Mouse (Mus musculus) liver, embryonic 14.5 days (tissue): Measurements from ENCODE around the gene Taok2. TPM values are rescaled to one million over a fixed set of nuclear protein-coding genes. Genes with fewer than 3 reads are reported as not detected.

Experiments
- ATAC-seq: fragments of 200-750 bp; cut with Nextera tagmentation; 2 replicates; pipeline ENCODE4 v1.8.0; 2017; ENCODE audit warnings: moderate number of reproducible peaks, mild to moderate bottlenecking, moderate library complexity; ENCODE audit not compliant: insufficient read depth
- DNase-seq, 3 experiments: peaks; one replicate each; pipeline ENCODE4 v3.0.0-alpha.2; 2012 to 2013; ENCODE audit warnings: low read depth in 3 of 3, low spot score in 3 of 3
- H3K27ac ChIP-seq: fragments of 300-500 bp; sonication (generic); 2 replicates; pipeline ENCODE4 v1.5.1; 2014; ENCODE audit warnings: moderate library complexity, mild to moderate bottlenecking, control low read depth, inconsistent platforms
- H3K27me3 ChIP-seq: fragments of 300-500 bp; sonication (generic); 2 replicates; pipeline ENCODE4 v1.6.1; 2014; ENCODE audit warnings: mild to moderate bottlenecking, low read length, moderate library complexity; ENCODE audit not compliant: control insufficient read depth, insufficient read depth
- H3K36me3 ChIP-seq: fragments of 300-500 bp; sonication (generic); replicated peaks from 2 replicates; pipeline ENCODE4 v1.6.1; 2014; ENCODE audit warnings: low read depth; ENCODE audit not compliant: control insufficient read depth, insufficient read depth
- H3K4me1 ChIP-seq, 2 experiments: fragments of 200-500 bp in 1 of 2; fragments of 300-500 bp in 1 of 2; sonication (generic) in 1 of 2; replicated peaks; 2 replicates each; pipeline ENCODE4 v1.6.1; 2012 to 2014; ENCODE audit warnings: antibody characterized with exemption in 1 of 2, inconsistent platforms in 1 of 2, low read length in 1 of 2; ENCODE audit not compliant: control insufficient read depth in 2 of 2, insufficient read depth in 2 of 2
- H3K4me2 ChIP-seq: fragments of 300-500 bp; sonication (generic); 2 replicates; pipeline ENCODE4 v1.6.1; 2014; ENCODE audit warnings: low read depth, mild to moderate bottlenecking, control low read depth, moderate library complexity
- H3K4me3 ChIP-seq, 2 experiments: fragments of 200-500 bp in 1 of 2; fragments of 300-500 bp in 1 of 2; sonication (generic) in 1 of 2; 2 replicates each; pipeline ENCODE4 v1.5.1; 2012 to 2014; ENCODE audit warnings: low read depth in 2 of 2, low read length in 2 of 2, mild to moderate bottlenecking in 2 of 2, control low read depth in 1 of 2, inconsistent platforms in 1 of 2, moderate library complexity in 1 of 2; ENCODE audit not compliant: insufficient read depth in 1 of 2
- H3K9ac ChIP-seq: fragments of 300-500 bp; sonication (generic); replicated peaks from 2 replicates; pipeline ENCODE4 v1.6.1; 2014; ENCODE audit warnings: mild to moderate bottlenecking, control low read depth, moderate library complexity
- H3K9me3 ChIP-seq: fragments of 300-500 bp; sonication (generic); 2 replicates; pipeline ENCODE4 v1.6.1; 2016; ENCODE audit warnings: low read length, mixed read lengths; ENCODE audit not compliant: control insufficient read depth
- CTCF ChIP-seq: IDR thresholded peaks from 2 replicates; pipeline ENCODE4 v1.5.1; 2016; ENCODE audit warnings: antibody characterized with exemption, low read depth, control low read depth
- EP300 ChIP-seq: IDR thresholded peaks from 2 replicates; pipeline ENCODE4 v1.6.1; 2016; ENCODE audit warnings: antibody characterized with exemption, low read depth
- WGBS: fragments of 180-500 bp; shearing (Covaris S2); extraction: QIAGEN DNeasy Blood & Tissue Kit; methylation state at CpG from one replicate; pipeline ENCODE4 v1.1.7; 2014; ENCODE audit not compliant: insufficient replicate concordance; 5-methylcytosine and 5-hydroxymethylcytosine counted together
- polyA plus RNA-seq, 2 experiments: library from polyadenylated mRNA; depleted of rRNA in 1 of 2; stranded (reverse) in 1 of 2; unstranded in 1 of 2; fragments of >200 nt; fragmentation: Nextera tagmentation in 1 of 2; extraction: Ambion mirVana in 1 of 2; gene quantifications; 2 replicates each; pipeline versions ENCODE4 v1.2.1 to v1.2.3; 2012 to 2014

The Taok2 gene
- polyA plus RNA-seq (2012; rRNA removed) (16.2 and 16.3 TPM in 2 replicates), polyA plus RNA-seq (2014; fragmentation: Nextera tagmentation; extraction: Ambion mirVana) (6.3 and 7.0 TPM in 2 replicates)

DNA sequence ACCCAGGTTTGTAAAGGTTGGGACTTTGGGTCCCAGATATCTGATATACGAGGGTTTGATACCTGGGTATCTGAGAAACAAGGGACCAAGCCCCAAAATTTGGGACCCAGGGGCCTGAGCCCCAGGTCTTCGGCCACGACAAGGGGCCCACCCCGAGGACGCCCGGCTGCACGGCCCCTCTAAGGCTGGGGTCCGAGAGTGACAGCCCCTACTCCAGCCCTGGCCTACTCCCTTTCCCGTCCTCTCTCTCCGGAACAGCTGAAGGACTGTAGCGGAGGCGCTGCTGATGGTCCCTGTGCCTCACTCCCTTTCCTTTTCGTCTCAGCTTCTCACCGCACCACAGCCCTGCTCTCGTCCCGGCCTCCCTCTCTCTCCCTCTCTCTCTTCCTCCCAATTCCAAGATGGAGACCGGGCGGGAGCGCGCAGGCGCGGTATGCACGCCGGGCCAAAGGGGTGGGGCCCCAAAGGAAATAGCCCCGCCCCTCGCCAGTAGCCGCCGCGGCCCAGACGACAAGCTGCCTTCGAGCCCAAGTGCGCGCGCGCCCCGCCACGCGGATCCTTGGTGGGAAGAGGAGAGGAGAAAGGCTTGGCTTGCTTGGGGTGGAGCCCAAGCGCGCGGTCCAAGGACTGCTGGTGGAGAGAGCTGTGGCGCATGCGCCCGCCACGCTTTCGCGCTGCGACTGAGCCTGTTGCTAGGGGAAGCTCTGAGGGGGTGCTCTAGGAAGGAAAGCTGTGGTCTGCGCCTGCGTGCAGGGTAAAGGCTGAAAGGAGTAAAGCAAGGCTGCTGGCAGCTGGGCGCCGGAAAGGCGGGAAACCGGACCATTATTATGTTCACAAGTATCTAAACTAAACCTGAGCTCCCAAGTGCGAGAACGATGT is at the start of gene Taok2:
Gene Taok2, minus strand, starts transcription at position 418 of the 879 bp plus-strand sequence.
- DNase-seq, result peak; percentile 91 to 95 (median 94)
- WGBS, result under 1% methylated on average over 56 of the region's 56 CpGs

DNA sequence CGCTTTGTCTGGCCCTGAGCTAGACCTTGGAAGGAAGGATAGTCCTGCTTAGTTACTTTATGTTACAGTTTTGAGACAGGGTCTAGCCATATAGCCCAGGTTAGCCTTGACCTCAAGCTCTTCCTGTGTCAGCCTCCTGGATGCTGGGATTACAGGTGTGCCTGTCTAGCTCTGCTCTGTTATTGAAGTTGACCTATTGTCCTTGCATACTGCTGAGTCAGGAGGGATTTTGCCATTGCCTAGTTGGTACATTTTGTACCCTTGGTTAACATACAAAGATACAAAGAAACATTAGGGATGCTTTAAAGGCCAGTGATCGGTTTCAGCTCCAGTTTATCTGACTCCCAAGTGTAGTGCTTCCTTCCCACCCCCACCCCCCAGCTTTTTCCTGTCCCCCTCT is 48.1 kb upstream of the Taok2 start:
- 60% methylated on average over 2 of the region's 2 CpGs for WGBS
- H3K4me2 ChIP-seq, result no peak overlapping the region
- H3K9ac ChIP-seq, result no peak overlapping the region
- H3K27ac ChIP-seq, result no peak overlapping the region
- DNase-seq, result no peak
- no peak overlapping the region for H3K4me3 ChIP-seq
- TF ChIP-seq CTCF, result no peak
- TF ChIP-seq EP300, result no peak
- H3K4me1 ChIP-seq, result peaks cover 10 to 15% of the 10 kb centered on the region in 2 experiments
- H3K36me3 ChIP-seq, result peaks cover 3% of the 10 kb centered on the region
- H3K27me3 ChIP-seq, result no peaks in the 10 kb centered on the region
- ATAC-seq, result no peak
- H3K9me3 ChIP-seq, result no peaks in the 10 kb centered on the region

More for the DNA sequence above, at the start of gene Taok2:
- peak; percentile 95 for ATAC-seq
- peak; percentile 37; the same call in 1 of the 2 replicates for TF ChIP-seq CTCF
- TF ChIP-seq EP300, result no peak; the same call in 1 of the 2 replicates
- peaks cover 17 to 29% of the 10 kb centered on the region in 2 experiments for H3K4me1 ChIP-seq
- peak within 1 kb of the TSS; percentile 86 for H3K27ac ChIP-seq
- H3K9me3 ChIP-seq, result no peaks in the 10 kb centered on the region
- peaks cover 8% of the 10 kb centered on the region for H3K36me3 ChIP-seq
- peak within 1 kb of the TSS; percentile 87 to 92 for H3K4me3 ChIP-seq
- H3K27me3 ChIP-seq, result no peaks in the 10 kb centered on the region
- peak within 1 kb of the TSS; percentile 100 for H3K4me2 ChIP-seq
- H3K9ac ChIP-seq, result peak within 1 kb of the TSS; percentile 92

DNA sequence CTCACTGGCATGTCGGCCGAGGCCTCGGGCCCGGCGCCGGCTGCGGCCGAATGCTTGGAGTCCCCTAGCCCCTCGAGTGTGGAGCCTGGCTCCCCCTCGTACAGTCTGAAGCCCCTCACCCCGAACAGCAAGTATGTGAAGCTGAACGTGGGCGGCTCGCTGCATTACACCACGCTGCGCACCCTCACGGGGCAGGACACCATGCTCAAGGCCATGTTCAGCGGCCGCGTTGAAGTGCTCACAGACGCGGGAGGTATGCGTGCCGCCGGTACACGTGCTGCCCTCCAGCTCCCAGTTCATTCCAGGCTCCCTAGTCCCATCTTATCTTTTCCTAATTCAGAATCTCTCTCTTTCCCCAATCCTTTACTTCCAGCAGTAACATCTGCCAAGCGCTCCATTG is 44.5 kb upstream of the Taok2 start:
- ATAC-seq, result peak; percentile 57
- WGBS, result under 1% methylated on average over 27 of the region's 27 CpGs
- H3K4me1 ChIP-seq, result peaks cover 18 to 32% of the 10 kb centered on the region in 2 experiments

DNA sequence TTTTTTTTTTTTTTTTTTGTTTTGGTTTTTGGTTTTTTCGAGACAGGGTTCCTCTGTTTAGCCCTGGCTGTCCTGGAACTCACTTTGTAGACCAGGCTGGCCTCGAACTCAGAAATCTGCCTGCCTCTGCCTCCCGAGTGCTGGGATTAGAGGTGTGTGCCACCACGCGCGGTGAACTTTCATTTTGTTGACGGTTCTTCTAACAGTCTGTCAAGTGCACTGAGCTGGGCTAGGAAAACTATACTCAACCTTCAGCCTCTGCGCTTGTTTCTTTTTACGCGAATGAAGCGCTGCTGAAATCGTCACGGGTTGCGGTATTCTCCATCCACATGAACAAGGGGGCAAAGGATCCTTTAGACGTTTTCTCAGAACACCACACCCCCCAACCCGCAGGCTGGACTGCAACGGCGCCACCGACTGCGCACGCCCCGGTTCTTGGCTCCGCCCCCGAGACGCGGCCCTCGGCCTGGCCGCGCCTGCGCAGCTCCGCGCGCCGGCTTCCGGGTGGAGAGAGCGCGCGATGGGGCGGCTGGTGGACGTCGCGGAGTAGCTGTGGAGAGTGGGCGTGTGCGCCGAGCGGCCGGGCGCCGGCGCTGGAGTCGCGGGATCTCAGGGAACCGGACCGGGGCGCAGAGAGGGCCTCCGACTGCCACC is 44.0 kb upstream of the Taok2 start, which contains the start of gene Kctd13:
Gene Kctd13, plus strand, starts transcription at position 496 of the 654 bp plus-strand sequence.
- Histone ChIP-seq H3K4me3 (peak within 1 kb of the TSS; percentile 92), H3K4me1 (peaks cover 21 to 36% of the 10 kb centered on the region in 2 experiments), H3K4me2 (peak within 1 kb of the TSS; percentile 100), H3K9ac (peak within 1 kb of the TSS; percentile 91), H3K27ac (peak within 1 kb of the TSS; percentile 50), H3K27me3 (no peaks in the 10 kb centered on the region), H3K36me3 (peaks cover 1% of the 10 kb centered on the region), H3K9me3 (no peaks in the 10 kb centered on the region)
- DNase-seq (peak; percentile 83 to 84 (median 83)), ATAC-seq (peak; percentile 95)
- TF ChIP-seq CTCF, result no peak
- TF ChIP-seq EP300, result no peak
- WGBS, result 1% methylated on average over 56 of the region's 56 CpGs

More for the DNA sequence above, 44.5 kb upstream of the Taok2 start:
- Histone ChIP-seq H3K36me3 (peaks cover 3% of the 10 kb centered on the region), H3K4me2 (peak overlapping the region; percentile 100), H3K9ac (peak overlapping the region; percentile 91), H3K9me3 (no peaks in the 10 kb centered on the region), H3K4me3 (peak overlapping the region; percentile 69 to 92), H3K27ac (peak overlapping the region; percentile 50; the same call in 1 of the 2 replicates), H3K27me3 (no peaks in the 10 kb centered on the region)
- no peak for TF ChIP-seq EP300
- TF ChIP-seq CTCF, result no peak; the same call in 1 of the 2 replicates
- DNase-seq, result no peak
